Mouse (Mus musculus) thymus, adult 2 months (tissue): ENCODE data around the gene Sec16a.

ENCODE experiments used
- CTCF ChIP-seq: fragments of 200-500 bp; IDR thresholded peaks from 2 replicates; pipeline ENCODE4 v1.5.1; 2012; ENCODE audit warnings: mild to moderate bottlenecking, control low read depth, low read length, moderate library complexity, borderline replicate concordance; ENCODE audit not compliant: control insufficient read depth, poor library complexity, insufficient read depth; ENCODE audit errors: extremely low read depth
- POLR2A ChIP-seq: fragments of 200-500 bp; IDR thresholded peaks from 2 replicates; pipeline ENCODE4 v1.6.1; 2012; ENCODE audit warnings: mild to moderate bottlenecking, low read length, control low read depth, moderate library complexity; ENCODE audit not compliant: control insufficient read depth, poor library complexity, insufficient read depth; ENCODE audit errors: extremely low read depth

GRCm38 (mm10) chr2:26444368-26444767, 648 bp downstream of the Sec16a start:
- TF ChIP-seq POLR2A (no peak), CTCF (no peak)
